Mouse (Mus musculus) spleen, adult 2 months (tissue): ENCODE data around the gene St6galnac1. TPM values are rescaled to one million over a fixed set of nuclear protein-coding genes. Genes with fewer than 3 reads are reported as not detected.

Experiments
- DNase-seq, 2 experiments: peaks; one replicate each; pipeline versions ENCODE4 v3.0.0 to v3.0.0-alpha.2; 2012 to 2021; ENCODE audit warnings: low spot score in 2 of 2, low read depth in 1 of 2
- H3K27ac ChIP-seq: fragments of 200-500 bp; 2 replicates; pipeline ENCODE4 v1.5.1; 2012; ENCODE audit warnings: low read length, inconsistent platforms; ENCODE audit not compliant: insufficient read depth
- H3K27me3 ChIP-seq: fragments of 200-500 bp; 2 replicates; pipeline ENCODE4 v1.6.1; 2012; ENCODE audit warnings: mild to moderate bottlenecking, moderate library complexity, low read length, inconsistent platforms; ENCODE audit not compliant: control insufficient read depth, insufficient read depth
- H3K36me3 ChIP-seq: fragments of 200-500 bp; 2 replicates; pipeline ENCODE4 v1.6.1; 2012; ENCODE audit warnings: mild to moderate bottlenecking, low read length, inconsistent platforms; ENCODE audit not compliant: control insufficient read depth, insufficient read depth
- H3K4me1 ChIP-seq: fragments of 200-500 bp; 2 replicates; pipeline ENCODE4 v1.6.1; 2011; ENCODE audit warnings: inconsistent platforms; ENCODE audit not compliant: control insufficient read depth, insufficient read depth, insufficient read length
- H3K4me3 ChIP-seq: fragments of 200-500 bp; 2 replicates; pipeline ENCODE4 v1.5.1; 2011; ENCODE audit warnings: mild to moderate bottlenecking, inconsistent platforms; ENCODE audit not compliant: insufficient read depth, insufficient read length; ENCODE audit errors: extremely low read depth
- CTCF ChIP-seq: fragments of 200-500 bp; IDR thresholded peaks from 2 replicates; pipeline ENCODE4 v1.5.1; 2011; ENCODE audit warnings: mild to moderate bottlenecking, inconsistent platforms; ENCODE audit not compliant: insufficient read depth, insufficient read length, insufficient replicate concordance; ENCODE audit errors: extremely low read depth
- POLR2A ChIP-seq: fragments of 200-500 bp; IDR thresholded peaks from 2 replicates; pipeline ENCODE4 v1.6.1; 2011; ENCODE audit warnings: low read depth, low read length, inconsistent platforms
- WGBS: fragments of 180-500 bp; shearing (Covaris S2); methylation state at CpG from one replicate; pipeline ENCODE4 v1.1.7; 2018; 5-methylcytosine and 5-hydroxymethylcytosine counted together
- polyA plus RNA-seq: library from polyadenylated mRNA; depleted of rRNA; stranded (reverse); fragments of >200 nt; gene quantifications from 2 replicates; pipeline ENCODE4 v1.2.3, GENCODE M21; 2012

St6galnac1 gene
- polyA plus RNA-seq, 1 experiment, result 0.86 TPM

GRCm38 (mm10) chr11:116807526-116807925 is 32.2 kb upstream of the St6galnac1 start:
- no peak overlapping the region for H3K4me3 ChIP-seq
- H3K4me1 ChIP-seq, result 0 out of 2 replicates have a peak, but pooled peaks cover 4% of the 10 kb centered on the region
- H3K36me3 ChIP-seq, result no peaks in the 10 kb centered on the region
- DNase-seq, result no peak
- no peaks in the 10 kb centered on the region; the same call in 1 of the 2 replicates for H3K27me3 ChIP-seq
- TF ChIP-seq CTCF (no peak), POLR2A (no peak)
- H3K27ac ChIP-seq, result no peak overlapping the region
- 44% methylated on average over 3 of the region's 3 CpGs for WGBS

GRCm38 (mm10) chr11:116807116-116807515 is 31.8 kb upstream of the St6galnac1 start:
- DNase-seq, result no peak
- 0 out of 2 replicates have a peak, but pooled peaks cover 4% of the 10 kb centered on the region for H3K4me1 ChIP-seq
- no peak overlapping the region for H3K4me3 ChIP-seq
- WGBS, result 68% methylated on average over 7 of the region's 7 CpGs
- H3K27me3 ChIP-seq, result no peaks in the 10 kb centered on the region; the same call in 1 of the 2 replicates
- H3K27ac ChIP-seq, result no peak overlapping the region
- TF ChIP-seq POLR2A (no peak), CTCF (no peak)
- no peaks in the 10 kb centered on the region for H3K36me3 ChIP-seq

- Histone ChIP-seq H3K4me3 (no peak overlapping the region), H3K27me3 (no peaks in the 10 kb centered on the region; the same call in 1 of the 2 replicates), H3K27ac (0 out of 2 replicates have a peak overlapping the region, but pooled peaks have one; percentile 31), H3K4me1 (0 out of 2 replicates have a peak, but pooled peaks cover 4% of the 10 kb centered on the region), H3K36me3 (no peaks in the 10 kb centered on the region)
- no peak for TF ChIP-seq POLR2A
- TF ChIP-seq CTCF, result no peak
- 81% methylated on average over 15 of the region's 15 CpGs for WGBS
- no peak for DNase-seq
Measured at GRCm38 (mm10) chr11:116806136-116807071, 31.1 kb upstream of the St6galnac1 start.

- TF ChIP-seq CTCF, result no peak
- TF ChIP-seq POLR2A, result no peak
- no peak overlapping the region for H3K27ac ChIP-seq
- H3K4me3 ChIP-seq, result no peak overlapping the region
- no peaks in the 10 kb centered on the region for H3K27me3 ChIP-seq
- H3K36me3 ChIP-seq, result no peaks in the 10 kb centered on the region
- H3K4me1 ChIP-seq, result no peaks in the 10 kb centered on the region
- 48% methylated on average over 5 of the region's 5 CpGs for WGBS
- DNase-seq, result no peak
Measured at GRCm38 (mm10) chr11:116802709-116803108, 27.4 kb upstream of the St6galnac1 start.

- 81% methylated on average over 5 of the region's 5 CpGs for WGBS
- no peaks in the 10 kb centered on the region for H3K36me3 ChIP-seq
- no peaks in the 10 kb centered on the region for H3K27me3 ChIP-seq
- H3K27ac ChIP-seq, result no peak overlapping the region
- DNase-seq, result no peak
- TF ChIP-seq POLR2A (no peak), CTCF (no peak)
- no peaks in the 10 kb centered on the region for H3K4me1 ChIP-seq
- no peak overlapping the region for H3K4me3 ChIP-seq
Measured at GRCm38 (mm10) chr11:116801106-116801505, 25.8 kb upstream of the St6galnac1 start.

GRCm38 (mm10) chr11:116799364-116799763 is 24.1 kb upstream of the St6galnac1 start:
- H3K4me1 ChIP-seq, result no peaks in the 10 kb centered on the region
- no peaks in the 10 kb centered on the region for H3K27me3 ChIP-seq
- no peak overlapping the region for H3K27ac ChIP-seq
- H3K36me3 ChIP-seq, result no peaks in the 10 kb centered on the region
- 94% methylated on average over 5 of the region's 5 CpGs for WGBS
- H3K4me3 ChIP-seq, result no peak overlapping the region
- TF ChIP-seq CTCF (no peak), POLR2A (no peak)
- DNase-seq, result no peak

GRCm38 (mm10) chr11:116784221-116784620 is 8.9 kb upstream of the St6galnac1 start:
- 88% methylated on average over 10 of the region's 10 CpGs for WGBS
- no peak overlapping the region for H3K27ac ChIP-seq
- H3K4me3 ChIP-seq, result no peak overlapping the region
- H3K27me3 ChIP-seq, result no peaks in the 10 kb centered on the region
- H3K4me1 ChIP-seq, result no peaks in the 10 kb centered on the region
- TF ChIP-seq CTCF, result no peak
- TF ChIP-seq POLR2A, result no peak
- no peaks in the 10 kb centered on the region for H3K36me3 ChIP-seq
- DNase-seq, result no peak
